Mouse (Mus musculus): ENCODE data around the gene Cybrd1. TPM values are rescaled to one million over a fixed set of nuclear protein-coding genes. Genes with fewer than 3 reads are reported as not detected.

Gene Cybrd1
- polyA plus RNA-seq, 1 experiment: not detected

GRCm38 (mm10) chr2:71155486-71155885 lies 37.8 kb downstream of the Cybrd1 start:
- Histone ChIP-seq H3ac (ENCODE audit: control insufficient read depth, insufficient read length, low read depth) (no peak overlapping the region), H3K36me3 (ENCODE audit: control insufficient read depth, insufficient read depth) (no peaks in the 10 kb centered on the region), H3K27me3 (ENCODE audit: control insufficient read depth, insufficient read depth, insufficient read length) (no peaks in the 10 kb centered on the region), H3K79me3 (ENCODE audit: low read depth) (no peaks in the 10 kb centered on the region), H3K4me3 (ENCODE audit: insufficient read depth, poor library complexity, severe bottlenecking) (no peak overlapping the region), H3K79me2 (ENCODE audit: control insufficient read depth, insufficient read depth) (no peaks in the 10 kb centered on the region)
- TF ChIP-seq FOSL1 (IDR thresholded peaks at IDR 0.05; ENCODE audit: insufficient read depth, low read length, poor library complexity, severe bottlenecking) (no peak), CTCF (IDR thresholded peaks at IDR 0.05; ENCODE audit: control insufficient read depth, insufficient read depth, insufficient read length) (peak; percentile 40)

- H3K79me2 ChIP-seq (ENCODE audit: control insufficient read depth, insufficient read depth): no peaks in the 10 kb centered on the region
- no peaks in the 10 kb centered on the region for H3K27me3 ChIP-seq (ENCODE audit: control insufficient read depth, insufficient read depth, insufficient read length)
- no peak overlapping the region for H3K4me3 ChIP-seq (ENCODE audit: insufficient read depth, poor library complexity, severe bottlenecking)
- TF ChIP-seq CTCF (IDR thresholded peaks at IDR 0.05; ENCODE audit: control insufficient read depth, insufficient read depth, insufficient read length) (no peak), MAX (IDR thresholded peaks at IDR 0.05) (no peak), MYOD1 (IDR thresholded peaks at IDR 0.05; ENCODE audit: control insufficient read depth, insufficient read length, low read depth) (no peak), USF1 (IDR thresholded peaks at IDR 0.05; ENCODE audit: low read depth) (no peak), FOSL1 (IDR thresholded peaks at IDR 0.05; ENCODE audit: insufficient read depth, low read length, poor library complexity, severe bottlenecking) (no peak), MYOG (IDR thresholded peaks at IDR 0.05; ENCODE audit: control insufficient read depth, extremely low read depth, insufficient read length) (no peak)
- no peaks in the 10 kb centered on the region for H3K79me3 ChIP-seq (ENCODE audit: low read depth)
- no peaks in the 10 kb centered on the region for H3K36me3 ChIP-seq (ENCODE audit: control insufficient read depth, insufficient read depth)
- H3ac ChIP-seq (ENCODE audit: control insufficient read depth, insufficient read length, low read depth): no peak overlapping the region
Observed at GRCm38 (mm10) chr2:71156446-71156845, 38.7 kb downstream of the Cybrd1 start.

- Histone ChIP-seq H3ac (ENCODE audit: control insufficient read depth, insufficient read length, low read depth) (no peak overlapping the region), H3K79me2 (ENCODE audit: control insufficient read depth, insufficient read depth) (no peaks in the 10 kb centered on the region), H3K36me3 (ENCODE audit: control insufficient read depth, insufficient read depth) (no peaks in the 10 kb centered on the region), H3K79me3 (ENCODE audit: low read depth) (no peaks in the 10 kb centered on the region), H3K27me3 (ENCODE audit: control insufficient read depth, insufficient read depth, insufficient read length) (no peaks in the 10 kb centered on the region), H3K4me3 (ENCODE audit: insufficient read depth, poor library complexity, severe bottlenecking) (no peak overlapping the region)
- no peak for TF ChIP-seq CEBPB (IDR thresholded peaks at IDR 0.05; ENCODE audit: low read depth)
- TF ChIP-seq FOSL1 (IDR thresholded peaks at IDR 0.05; ENCODE audit: insufficient read depth, low read length, poor library complexity, severe bottlenecking): no peak
- TF ChIP-seq MYOD1 (IDR thresholded peaks at IDR 0.05; ENCODE audit: control insufficient read depth, insufficient read length, low read depth): no peak
- no peak for TF ChIP-seq CTCF (IDR thresholded peaks at IDR 0.05; ENCODE audit: control insufficient read depth, insufficient read depth, insufficient read length)
- TF ChIP-seq MAX (IDR thresholded peaks at IDR 0.05): no peak
- TF ChIP-seq MYOG (IDR thresholded peaks at IDR 0.05; ENCODE audit: control insufficient read depth, extremely low read depth, insufficient read length): no peak
- no peak for TF ChIP-seq USF1 (IDR thresholded peaks at IDR 0.05; ENCODE audit: low read depth)
Observed at GRCm38 (mm10) chr2:71157881-71158280, 40.2 kb downstream of the Cybrd1 start.

- no peak overlapping the region for H3K4me3 ChIP-seq (ENCODE audit: insufficient read depth, poor library complexity, severe bottlenecking)
- no peaks in the 10 kb centered on the region for H3K79me3 ChIP-seq (ENCODE audit: low read depth)
- no peaks in the 10 kb centered on the region for H3K27me3 ChIP-seq (ENCODE audit: control insufficient read depth, insufficient read depth, insufficient read length)
- TF ChIP-seq FOSL1 (IDR thresholded peaks at IDR 0.05; ENCODE audit: insufficient read depth, low read length, poor library complexity, severe bottlenecking): no peak
- TF ChIP-seq CTCF (IDR thresholded peaks at IDR 0.05; ENCODE audit: control insufficient read depth, insufficient read depth, insufficient read length): no peak
- no peak for TF ChIP-seq USF1 (IDR thresholded peaks at IDR 0.05; ENCODE audit: low read depth)
- TF ChIP-seq MYOD1 (IDR thresholded peaks at IDR 0.05; ENCODE audit: control insufficient read depth, insufficient read length, low read depth): no peak
- TF ChIP-seq MAX (IDR thresholded peaks at IDR 0.05): no peak
- TF ChIP-seq MYOG (IDR thresholded peaks at IDR 0.05; ENCODE audit: control insufficient read depth, extremely low read depth, insufficient read length): no peak
- TF ChIP-seq CEBPB (IDR thresholded peaks at IDR 0.05; ENCODE audit: low read depth): no peak
- no peaks in the 10 kb centered on the region for H3K79me2 ChIP-seq (ENCODE audit: control insufficient read depth, insufficient read depth)
- H3ac ChIP-seq (ENCODE audit: control insufficient read depth, insufficient read length, low read depth): no peak overlapping the region
- no peaks in the 10 kb centered on the region for H3K36me3 ChIP-seq (ENCODE audit: control insufficient read depth, insufficient read depth)
Observed at GRCm38 (mm10) chr2:71159576-71160306, 42.0 kb downstream of the Cybrd1 start.

DNA sequence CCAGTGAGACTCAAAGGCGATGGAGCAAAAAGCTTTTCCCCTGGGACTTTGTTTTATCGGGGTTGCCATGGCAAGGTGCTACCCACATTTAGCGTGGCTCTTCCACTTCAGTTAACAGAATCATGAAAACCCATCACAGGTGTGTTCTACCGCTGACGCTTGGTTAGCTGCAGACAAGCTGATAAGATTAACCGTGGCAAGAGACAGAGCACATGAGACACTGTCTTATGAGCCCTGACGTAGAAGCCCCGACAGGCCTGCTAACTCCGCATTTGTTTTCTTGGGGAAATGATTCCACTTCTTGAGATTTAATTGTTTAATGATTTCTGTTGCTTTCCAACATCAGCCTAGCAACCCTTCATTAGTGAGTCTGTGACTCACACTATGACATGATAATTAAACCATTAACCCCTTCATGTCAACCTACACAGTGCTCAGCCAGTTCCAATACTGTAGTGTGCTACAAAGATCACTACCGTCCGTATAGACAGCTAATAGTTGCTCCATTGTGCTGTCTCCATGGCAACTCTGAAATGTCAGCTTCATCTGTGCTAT lies 42.7 kb downstream of the Cybrd1 start:
- Histone ChIP-seq H3K27me3 (ENCODE audit: control insufficient read depth, insufficient read depth, insufficient read length) (no peaks in the 10 kb centered on the region), H3K79me3 (ENCODE audit: low read depth) (no peaks in the 10 kb centered on the region), H3K79me2 (ENCODE audit: control insufficient read depth, insufficient read depth) (no peaks in the 10 kb centered on the region), H3ac (ENCODE audit: control insufficient read depth, insufficient read length, low read depth) (no peak overlapping the region), H3K4me3 (ENCODE audit: insufficient read depth, poor library complexity, severe bottlenecking) (no peak overlapping the region), H3K36me3 (ENCODE audit: control insufficient read depth, insufficient read depth) (no peaks in the 10 kb centered on the region)
- TF ChIP-seq CEBPB (IDR thresholded peaks at IDR 0.05; ENCODE audit: low read depth) (no peak), MYOG (IDR thresholded peaks at IDR 0.05; ENCODE audit: control insufficient read depth, extremely low read depth, insufficient read length) (no peak), MAX (IDR thresholded peaks at IDR 0.05) (no peak), FOSL1 (IDR thresholded peaks at IDR 0.05; ENCODE audit: insufficient read depth, low read length, poor library complexity, severe bottlenecking) (no peak), MYOD1 (IDR thresholded peaks at IDR 0.05; ENCODE audit: control insufficient read depth, insufficient read length, low read depth) (no peak), USF1 (IDR thresholded peaks at IDR 0.05; ENCODE audit: low read depth) (no peak), CTCF (IDR thresholded peaks at IDR 0.05; ENCODE audit: control insufficient read depth, insufficient read depth, insufficient read length) (no peak)
